ENCODE assay signal across 8 mouse cellular contexts in the genomic region with DNA sequence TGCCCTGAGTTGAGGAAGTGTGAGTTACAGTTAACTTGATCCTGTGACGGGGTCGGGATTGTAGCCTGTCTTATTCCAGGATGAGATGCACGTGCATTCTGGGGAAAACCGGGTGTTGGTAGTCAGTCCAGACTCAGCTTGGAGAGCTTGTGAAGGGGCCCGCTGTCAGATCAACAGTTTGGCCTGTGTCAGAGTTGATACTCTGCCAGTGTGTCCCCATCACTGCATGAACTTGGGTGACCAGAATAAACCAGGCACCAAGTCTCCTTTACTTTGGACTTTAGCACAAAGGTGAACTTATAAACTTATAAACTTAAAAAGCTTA. TPM values are rescaled to one million over a fixed set of nuclear protein-coding genes. Genes with fewer than 3 reads are reported as not detected.
DNase-seq lines count a peak whose midpoint lies in the region; ATAC-seq and TF ChIP-seq lines count a peak whose summit lies in the region.

No protein-coding gene starts in this region.

- H3K9ac ChIP-seq in forebrain, embryonic 16.5 days (replicated peaks; ENCODE audit: low read depth, low read length) = peak overlapping the region; percentile 91
- H3K9ac ChIP-seq in liver, embryonic 15.5 days = peak overlapping the region; percentile 87

- no peak overlapping the region for H3K27ac ChIP-seq in cerebellum, adult 2 months (ENCODE audit: insufficient read depth, low read length)
- H3K27ac ChIP-seq in forebrain, embryonic 16.5 days (ENCODE audit: low read length) = no peak overlapping the region
- peak overlapping the region; percentile 83 for H3K27ac ChIP-seq in liver, embryonic 15.5 days (replicated peaks)

- DNase-seq in cerebellum, adult 2 months = no peak
- no peak for DNase-seq in cerebellum, adult 18-20 months
- DNase-seq in natural killer cell, adult 2 months (ENCODE audit: low spot score in 2 of 2) = no peak
- DNase-seq in layer of hippocampus, postnatal 10 days (ENCODE audit: low spot score in 2 of 2) = no peak
- no peak for DNase-seq in layer of hippocampus, adult 9-11 months

- no peaks in the 10 kb centered on the region for H3K9me3 ChIP-seq in E14TG2a.4 (ENCODE audit: low read length)
- no peaks in the 10 kb centered on the region for H3K9me3 ChIP-seq in forebrain, embryonic 16.5 days (ENCODE audit: control insufficient read depth, low read length)
- no peaks in the 10 kb centered on the region for H3K9me3 ChIP-seq in liver, embryonic 15.5 days (replicated peaks)

- peak overlapping the region; percentile 95 for H3K4me3 ChIP-seq in cerebellum, adult 2 months (replicated peaks; ENCODE audit: insufficient read depth, low read depth, low read length)
- peak overlapping the region; percentile 93 for H3K4me3 ChIP-seq in E14TG2a.4 (replicated peaks; ENCODE audit: low read length)
- peak overlapping the region; percentile 88 for H3K4me3 ChIP-seq in forebrain, embryonic 16.5 days (replicated peaks; ENCODE audit: low read length)
- H3K4me3 ChIP-seq in liver, embryonic 15.5 days (replicated peaks) = peak overlapping the region; percentile 90

- 0% methylated on average over 5 of the region's 5 CpGs for WGBS in cerebellum, adult 2 months
- WGBS in forebrain, embryonic 16.5 days = 2% methylated on average over 5 of the region's 5 CpGs
- 3% methylated on average over 5 of the region's 5 CpGs for WGBS in liver, embryonic 15.5 days (ENCODE audit: insufficient replicate concordance)

- H3K4me2 ChIP-seq in forebrain, embryonic 16.5 days (ENCODE audit: low read length) = peak overlapping the region; percentile 94
- peak overlapping the region; percentile 95 for H3K4me2 ChIP-seq in liver, embryonic 15.5 days

- no peak for TF ChIP-seq POLR2A in cerebellum, adult 2 months (IDR thresholded peaks at IDR 0.05; ENCODE audit: borderline replicate concordance, insufficient read depth, low read length)

- no peak for ATAC-seq in forebrain, embryonic 16.5 days
- ATAC-seq in liver, embryonic 15.5 days (ENCODE audit: insufficient read depth) = no peak

- no peaks in the 10 kb centered on the region for H3K27me3 ChIP-seq in cerebellum, adult 2 months (ENCODE audit: control insufficient read depth, insufficient read depth, low read length)
- 0 out of 2 replicates have a peak, but pooled peaks cover 2% of the 10 kb centered on the region for H3K27me3 ChIP-seq in E14TG2a.4 (ENCODE audit: insufficient read depth, low read length)
- H3K27me3 ChIP-seq in forebrain, embryonic 16.5 days (replicated peaks; ENCODE audit: control insufficient read depth, insufficient read depth, low read length) = no peaks in the 10 kb centered on the region
- H3K27me3 ChIP-seq in liver, embryonic 15.5 days = no peaks in the 10 kb centered on the region

- H3K36me3 ChIP-seq in E14TG2a.4 (ENCODE audit: insufficient read depth, low read length) = peaks cover 52% of the 10 kb centered on the region
- peaks cover 9% of the 10 kb centered on the region for H3K36me3 ChIP-seq in forebrain, embryonic 16.5 days (ENCODE audit: control insufficient read depth, insufficient read depth)
- H3K36me3 ChIP-seq in liver, embryonic 15.5 days (replicated peaks) = peaks cover 23% of the 10 kb centered on the region

- H3K4me1 ChIP-seq in cerebellum, adult 2 months (ENCODE audit: control insufficient read depth, insufficient read depth, low read length) = peaks cover 17% of the 10 kb centered on the region
- H3K4me1 ChIP-seq in E14TG2a.4 (replicated peaks; ENCODE audit: low read depth, low read length) = peaks cover 70% of the 10 kb centered on the region
- peaks cover 42% of the 10 kb centered on the region for H3K4me1 ChIP-seq in forebrain, embryonic 16.5 days (replicated peaks; ENCODE audit: control insufficient read depth, insufficient read depth, low read length)
- H3K4me1 ChIP-seq in liver, embryonic 15.5 days (replicated peaks) = peaks cover 66% of the 10 kb centered on the region

- no peak for TF ChIP-seq CTCF in cerebellum, adult 2 months (IDR thresholded peaks at IDR 0.05; ENCODE audit: borderline replicate concordance, insufficient read depth, low read depth, low read length)
- TF ChIP-seq CTCF in E14TG2a.4 (conservative IDR thresholded peaks at IDR 0.05; ENCODE audit: low read length) = no peak

RNA-seq across cellular contexts. Expression of a gene that starts 0.8 kb away (rescaled TPM):
- polyA plus RNA-seq in cerebellum, adult 2 months (2012; rRNA removed) = 25.3 and 27.5 TPM in 2 replicates
- 24.7 and 26.4 TPM in 2 replicates for polyA plus RNA-seq in forebrain, embryonic 16.5 days (2015; fragmentation: Nextera tagmentation; extraction: Ambion mirVana)
- polyA plus RNA-seq in liver, embryonic 15.5 days (2015; fragmentation: Nextera tagmentation; extraction: Ambion mirVana) = 8.6 and 9.1 TPM in 2 replicates
- 10 to 100 TPM; 24.7 to 28.6 TPM for total RNA-seq in layer of hippocampus, postnatal 10 days (2021)

RNA-seq across cellular contexts. Expression of a gene that starts 24.2 kb away (rescaled TPM):
- polyA plus RNA-seq in cerebellum, adult 2 months (2012; rRNA removed) = 41.3 and 43.2 TPM in 2 replicates
- 150 and 152 TPM in 2 replicates for polyA plus RNA-seq in forebrain, embryonic 16.5 days (2015; fragmentation: Nextera tagmentation; extraction: Ambion mirVana)
- polyA plus RNA-seq in liver, embryonic 15.5 days (2015; fragmentation: Nextera tagmentation; extraction: Ambion mirVana) = 16.1 and 16.4 TPM in 2 replicates
- 10 to 100 TPM; 59.3 to 61.6 TPM for total RNA-seq in layer of hippocampus, postnatal 10 days (2021)

RNA-seq across cellular contexts. Expression of a gene that starts 24.2 kb away (rescaled TPM):
- polyA plus RNA-seq in cerebellum, adult 2 months (2012; rRNA removed) = 3.5 and 4.8 TPM in 2 replicates
- 1.8 and 2.0 TPM in 2 replicates for polyA plus RNA-seq in forebrain, embryonic 16.5 days (2015; fragmentation: Nextera tagmentation; extraction: Ambion mirVana)
- polyA plus RNA-seq in liver, embryonic 15.5 days (2015; fragmentation: Nextera tagmentation; extraction: Ambion mirVana) = 0.06 and 0.14 TPM in 2 replicates
- 1 to 10 TPM; 2.9 to 3.7 TPM for total RNA-seq in layer of hippocampus, postnatal 10 days (2021)

RNA-seq across cellular contexts. Expression of a gene that starts 29.9 kb away (rescaled TPM):
- polyA plus RNA-seq in cerebellum, adult 2 months (2012; rRNA removed) = 154 and 186 TPM in 2 replicates
- polyA plus RNA-seq in forebrain, embryonic 16.5 days (2015; fragmentation: Nextera tagmentation; extraction: Ambion mirVana) = 389 and 395 TPM in 2 replicates
- polyA plus RNA-seq in liver, embryonic 15.5 days (2015; fragmentation: Nextera tagmentation; extraction: Ambion mirVana) = 9.2 and 9.6 TPM in 2 replicates
- total RNA-seq in layer of hippocampus, postnatal 10 days (2021) = 100 to 1,000 TPM; 146 to 155 TPM

RNA-seq across cellular contexts. Expression of a gene that starts 40.0 kb away (rescaled TPM):
- polyA plus RNA-seq in cerebellum, adult 2 months (2012; rRNA removed) = 578 and 589 TPM in 2 replicates
- 423 and 435 TPM in 2 replicates for polyA plus RNA-seq in forebrain, embryonic 16.5 days (2015; fragmentation: Nextera tagmentation; extraction: Ambion mirVana)
- polyA plus RNA-seq in liver, embryonic 15.5 days (2015; fragmentation: Nextera tagmentation; extraction: Ambion mirVana) = 111 and 117 TPM in 2 replicates
- total RNA-seq in layer of hippocampus, postnatal 10 days (2021) = 100 to 1,000 TPM; 453 to 458 TPM
